Mouse (Mus musculus) myocyte (in vitro differentiated cells): ENCODE measurements around the gene Pla2g12a. TPM values are rescaled to one million over a fixed set of nuclear protein-coding genes. Genes with fewer than 3 reads are reported as not detected.

Source experiments
- H3K27me3 ChIP-seq: one replicate; pipeline ENCODE4 v1.6.1; 2011; ENCODE audit not compliant: control insufficient read depth, insufficient read depth, insufficient read length
- H3K36me3 ChIP-seq: one replicate; pipeline ENCODE4 v1.6.1; 2011; ENCODE audit not compliant: control insufficient read depth, insufficient read depth
- H3K4me2 ChIP-seq: one replicate; pipeline ENCODE4 v1.6.1; 2011; ENCODE audit warnings: low read depth, control low read depth
- H3K4me3 ChIP-seq: one replicate; pipeline ENCODE4 v1.5.1; 2011; ENCODE audit warnings: mild to moderate bottlenecking, control low read depth, moderate library complexity
- H3K79me2 ChIP-seq: one replicate; pipeline ENCODE4 v1.6.1; 2011; ENCODE audit not compliant: control insufficient read depth, insufficient read depth
- H3ac ChIP-seq: one replicate; pipeline ENCODE4 v1.6.1; 2011; ENCODE audit not compliant: control insufficient read depth, insufficient read length
- CEBPB ChIP-seq: IDR thresholded peaks from 2 replicates; pipeline ENCODE4 v1.6.1; 2011; ENCODE audit warnings: mild to moderate bottlenecking, moderate library complexity; ENCODE audit not compliant: poor library complexity, insufficient read depth, severe bottlenecking
- E2F4 ChIP-seq: IDR thresholded peaks from one replicate; pipeline ENCODE4 v1.6.1; 2011; ENCODE audit warnings: mild to moderate bottlenecking, control low read depth, moderate library complexity; ENCODE audit not compliant: insufficient read depth
- MAX ChIP-seq: IDR thresholded peaks from one replicate; pipeline ENCODE4 v1.6.1; 2011; ENCODE audit warnings: low read depth, mild to moderate bottlenecking, control low read depth
- MYOD1 ChIP-seq, 3 experiments: IDR thresholded peaks; one replicate each; pipeline ENCODE4 v1.6.1; 2011; ENCODE audit warnings: control low read depth in 2 of 3, low read depth in 2 of 3, mild to moderate bottlenecking in 2 of 3, moderate library complexity in 1 of 3; ENCODE audit not compliant: insufficient read length in 2 of 3, control insufficient read depth in 1 of 3
- MYOG ChIP-seq, 3 experiments: IDR thresholded peaks; one replicate each; pipeline ENCODE4 v1.6.1; 2011; ENCODE audit warnings: control low read depth in 2 of 3, low read depth in 2 of 3, mild to moderate bottlenecking in 2 of 3; ENCODE audit not compliant: insufficient read length in 2 of 3, control insufficient read depth in 1 of 3, insufficient read depth in 1 of 3
- POLR2A ChIP-seq: IDR thresholded peaks from one replicate; pipeline ENCODE4 v1.6.1; 2011; ENCODE audit warnings: low read depth, mild to moderate bottlenecking, control low read depth, moderate library complexity; ENCODE audit not compliant: insufficient read length
- POLR2AphosphoS2 ChIP-seq: IDR thresholded peaks from one replicate; pipeline ENCODE4 v1.6.1; 2011; ENCODE audit warnings: low read depth, control low read depth; ENCODE audit not compliant: insufficient read length
- REST ChIP-seq: IDR thresholded peaks from one replicate; pipeline ENCODE4 v1.6.1; 2011; ENCODE audit warnings: mild to moderate bottlenecking, control low read depth, moderate library complexity; ENCODE audit not compliant: insufficient read depth, insufficient read length
- SRF ChIP-seq: IDR thresholded peaks from one replicate; pipeline ENCODE4 v1.6.1; 2011; ENCODE audit warnings: low read depth; ENCODE audit not compliant: control insufficient read depth, insufficient read length
- TCF12 ChIP-seq: IDR thresholded peaks from one replicate; pipeline ENCODE4 v1.6.1; 2011; ENCODE audit warnings: mild to moderate bottlenecking, control low read depth; ENCODE audit not compliant: poor library complexity, insufficient read depth, severe bottlenecking
- TCF3 ChIP-seq: IDR thresholded peaks from one replicate; pipeline ENCODE4 v1.6.1; 2011; ENCODE audit warnings: low read depth, control low read depth; ENCODE audit not compliant: insufficient read length
- USF1 ChIP-seq: IDR thresholded peaks from one replicate; pipeline ENCODE4 v1.6.1; 2011; ENCODE audit warnings: low read depth, mild to moderate bottlenecking, control low read depth, moderate library complexity
- polyA plus RNA-seq: library from polyadenylated mRNA; unstranded; fragments of >200 nt; fragmentation: generic; extraction: Trizol; gene quantifications from one replicate; pipeline ENCODE4 v1.2.1, GENCODE M21; 2012; ENCODE audit warnings: missing spikeins

Pla2g12a gene
- polyA plus RNA-seq, 1 experiment, result 31.3 TPM

DNA sequence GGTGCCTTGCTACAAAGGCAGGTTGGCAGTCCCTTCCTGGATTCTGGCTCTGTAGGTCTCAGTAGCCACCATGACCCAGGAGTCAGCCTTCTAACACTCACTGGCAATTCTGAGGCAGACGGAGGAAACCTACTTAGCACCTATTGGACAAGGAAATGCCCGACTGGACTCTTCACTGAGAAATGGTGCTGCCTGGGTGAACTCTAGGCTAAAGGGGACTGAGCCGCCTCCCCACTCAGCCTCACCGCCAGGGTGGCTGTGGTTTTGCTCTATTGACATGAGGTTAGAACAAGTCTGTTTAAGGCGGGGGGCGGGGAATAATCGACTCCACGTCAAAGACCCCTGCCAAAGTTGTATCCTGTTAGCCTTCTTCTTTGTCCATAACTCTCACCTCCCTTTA, 25.5 kb downstream of the Pla2g12a start:
- Histone ChIP-seq H3K36me3 (no peaks in the 10 kb centered on the region), H3K4me2 (no peak overlapping the region), H3K79me2 (no peaks in the 10 kb centered on the region), H3ac (no peak overlapping the region), H3K4me3 (no peak overlapping the region), H3K27me3 (no peaks in the 10 kb centered on the region)
- TF ChIP-seq MYOG (IDR thresholded peaks at IDR 0.05; ENCODE audit: control insufficient read depth in 1 of 3, insufficient read depth in 1 of 3, insufficient read length in 2 of 3, low read depth in 2 of 3) (no peak), TCF12 (no peak), POLR2AphosphoS2 (no peak), SRF (no peak), CEBPB (no peak), POLR2A (no peak), MYOD1 (IDR thresholded peaks at IDR 0.05; ENCODE audit: control insufficient read depth in 1 of 3, insufficient read length in 2 of 3, low read depth in 2 of 3) (no peak), USF1 (no peak), E2F4 (no peak), REST (no peak), MAX (no peak), TCF3 (no peak)

DNA sequence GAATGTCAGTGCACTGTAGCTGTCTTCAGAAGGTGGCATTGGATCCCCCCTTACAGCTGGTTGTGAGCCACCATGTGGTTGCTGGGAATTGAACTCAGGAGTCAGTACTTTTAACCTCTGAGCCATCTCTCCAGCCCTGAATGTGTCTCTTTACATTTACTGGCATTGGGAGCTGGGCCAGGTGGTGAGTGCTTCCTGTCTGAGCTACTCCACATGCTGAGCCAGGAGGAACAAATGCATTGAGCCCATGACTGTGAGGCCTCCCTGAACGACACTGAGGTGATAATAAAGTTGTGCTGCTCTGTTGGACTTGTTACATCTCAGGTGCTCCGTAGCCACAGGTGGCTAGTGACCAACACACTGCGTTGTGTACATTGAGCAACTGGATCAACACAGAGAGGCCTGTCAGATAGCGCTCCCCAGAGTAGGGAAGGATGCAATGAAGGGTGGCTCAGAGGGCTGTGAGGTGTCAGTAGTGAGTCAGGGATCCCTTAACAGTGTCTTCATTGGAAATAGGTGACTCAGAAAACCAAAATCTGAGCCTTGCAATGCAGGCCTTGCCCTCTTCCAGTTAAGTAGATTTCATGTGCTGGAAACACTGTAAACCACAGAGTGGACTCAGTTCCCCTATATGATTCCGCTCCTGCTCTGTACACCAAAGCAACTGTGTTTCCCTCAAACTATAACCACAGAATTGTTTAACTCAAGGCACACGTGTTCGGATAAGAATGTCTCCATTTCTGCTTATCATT, 26.2 kb downstream of the Pla2g12a start:
- Histone ChIP-seq H3K27me3 (no peaks in the 10 kb centered on the region), H3K4me3 (no peak overlapping the region), H3ac (no peak overlapping the region), H3K4me2 (no peak overlapping the region), H3K79me2 (no peaks in the 10 kb centered on the region), H3K36me3 (no peaks in the 10 kb centered on the region)
- no peak for TF ChIP-seq USF1
- no peak for TF ChIP-seq TCF3
- TF ChIP-seq REST, result no peak
- TF ChIP-seq MAX, result no peak

DNA sequence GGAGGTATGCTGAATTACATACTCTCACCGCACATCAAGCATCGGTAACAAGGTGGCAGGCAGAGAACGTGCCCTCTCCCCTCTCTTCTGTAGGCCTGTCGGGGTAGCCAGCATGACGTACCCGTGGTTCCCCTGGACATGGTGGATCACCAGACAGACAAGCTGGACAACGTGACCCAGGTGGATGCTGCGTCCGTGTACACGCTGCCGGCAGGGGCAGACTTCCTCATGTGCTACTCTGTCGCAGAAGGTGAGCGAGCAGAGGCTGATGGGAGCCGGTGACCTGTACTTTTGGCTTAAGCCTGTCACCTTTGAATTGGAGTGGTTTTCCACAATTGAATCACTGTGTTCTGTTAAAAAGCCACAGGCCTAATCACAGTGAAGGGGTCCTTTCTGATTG, 33.6 kb downstream of the Pla2g12a start:
- H3K4me3 ChIP-seq, result no peak overlapping the region
- no peaks in the 10 kb centered on the region for H3K36me3 ChIP-seq
- TF ChIP-seq E2F4 (no peak), MYOG (IDR thresholded peaks at IDR 0.05; ENCODE audit: control insufficient read depth in 1 of 3, insufficient read depth in 1 of 3, insufficient read length in 2 of 3, low read depth in 2 of 3) (no peak), POLR2A (no peak)
- H3K4me2 ChIP-seq, result no peak overlapping the region
- no peak overlapping the region for H3ac ChIP-seq
- no peaks in the 10 kb centered on the region for H3K27me3 ChIP-seq
- no peaks in the 10 kb centered on the region for H3K79me2 ChIP-seq

DNA sequence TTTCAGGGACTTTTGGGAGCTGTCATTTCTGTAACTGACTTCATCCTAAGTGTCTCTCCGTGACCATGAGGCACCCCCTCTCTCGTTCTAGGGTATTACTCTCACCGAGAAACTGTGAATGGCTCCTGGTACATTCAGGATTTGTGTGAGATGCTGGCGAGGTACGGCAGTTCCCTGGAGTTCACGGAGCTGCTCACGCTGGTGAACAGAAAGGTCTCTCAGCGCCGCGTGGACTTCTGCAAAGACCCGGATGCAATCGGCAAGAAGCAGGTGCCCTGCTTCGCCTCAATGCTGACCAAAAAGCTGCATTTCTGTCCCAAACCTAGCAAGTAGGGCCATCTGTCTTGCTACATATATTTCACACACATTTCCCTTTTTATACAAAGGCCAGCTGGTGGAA, 34.8 kb downstream of the Pla2g12a start:
- no peaks in the 10 kb centered on the region for H3K36me3 ChIP-seq

DNA sequence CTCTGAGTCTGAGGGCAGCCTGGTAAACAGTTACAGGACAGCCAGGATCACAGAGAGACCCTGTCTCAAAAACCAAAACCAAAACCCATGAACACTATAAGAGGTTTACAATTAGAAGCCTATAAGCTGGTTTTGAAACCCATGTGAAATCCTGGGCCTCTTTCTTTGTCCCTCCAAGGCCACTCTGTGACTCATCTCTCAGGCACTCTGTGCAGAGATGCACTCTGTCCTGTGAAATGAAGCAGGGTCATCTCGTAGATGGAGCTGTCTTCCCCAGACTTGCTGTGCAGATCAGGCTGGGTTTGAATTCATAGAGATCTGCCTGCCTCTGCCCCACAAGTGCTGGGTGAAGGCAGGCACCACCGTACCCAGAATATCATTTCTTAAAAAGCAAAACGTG, 39.0 kb downstream of the Pla2g12a start:
- Histone ChIP-seq H3K4me2 (no peak overlapping the region), H3ac (no peak overlapping the region), H3K79me2 (no peaks in the 10 kb centered on the region), H3K36me3 (no peaks in the 10 kb centered on the region), H3K27me3 (no peaks in the 10 kb centered on the region), H3K4me3 (no peak overlapping the region)
- no peak for TF ChIP-seq CEBPB
- TF ChIP-seq MAX, result no peak
- TF ChIP-seq REST, result no peak
- no peak for TF ChIP-seq SRF
- no peak for TF ChIP-seq MYOG (IDR thresholded peaks at IDR 0.05; ENCODE audit: control insufficient read depth in 1 of 3, insufficient read depth in 1 of 3, insufficient read length in 2 of 3, low read depth in 2 of 3)
- TF ChIP-seq MYOD1 (IDR thresholded peaks at IDR 0.05; ENCODE audit: control insufficient read depth in 1 of 3, insufficient read length in 2 of 3, low read depth in 2 of 3), result no peak
- TF ChIP-seq TCF12, result no peak
- TF ChIP-seq POLR2AphosphoS2, result no peak
- no peak for TF ChIP-seq POLR2A
- no peak for TF ChIP-seq USF1
- TF ChIP-seq E2F4, result no peak
- no peak for TF ChIP-seq TCF3

More for the DNA sequence above, 34.8 kb downstream of the Pla2g12a start:
- Histone ChIP-seq H3K4me2 (no peak overlapping the region), H3K27me3 (no peaks in the 10 kb centered on the region), H3ac (no peak overlapping the region), H3K4me3 (no peak overlapping the region), H3K79me2 (no peaks in the 10 kb centered on the region)
- TF ChIP-seq MAX (no peak), USF1 (no peak), CEBPB (no peak), POLR2AphosphoS2 (no peak), TCF3 (no peak), MYOD1 (IDR thresholded peaks at IDR 0.05; ENCODE audit: control insufficient read depth in 1 of 3, insufficient read length in 2 of 3, low read depth in 2 of 3) (no peak), MYOG (IDR thresholded peaks at IDR 0.05; ENCODE audit: control insufficient read depth in 1 of 3, insufficient read depth in 1 of 3, insufficient read length in 2 of 3, low read depth in 2 of 3) (no peak), REST (no peak), SRF (no peak), TCF12 (no peak), POLR2A (no peak), E2F4 (no peak)
